Mouse (Mus musculus): ENCODE measurements around the gene Zfp202. TPM values are rescaled to one million over a fixed set of nuclear protein-coding genes. Genes with fewer than 3 reads are reported as not detected.
"Not testable (repeated sequence)": the region's sequence is repeated elsewhere in the genome, so short reads cannot be mapped to it uniquely, and the experiment has no call there.

Zfp202 gene
- 4.1 TPM in 2 replicates for polyA plus RNA-seq (2015; fragmentation: Nextera tagmentation; extraction: Ambion mirVana)

- Histone ChIP-seq H3K27me3 (replicated peaks) (no peaks in the 10 kb centered on the region), H3K9ac (peak within 1 kb of the TSS; percentile 72), H3K4me1 (replicated peaks) (peaks cover 6% of the 10 kb centered on the region), H3K4me2 (replicated peaks) (peak within 1 kb of the TSS; percentile 76), H3K27ac (peak within 1 kb of the TSS; percentile 63), H3K9me3 (no peaks in the 10 kb centered on the region), H3K4me3 (replicated peaks) (peak within 1 kb of the TSS; percentile 75), H3K36me3 (no peaks in the 10 kb centered on the region)
- under 1% methylated on average over 62 of the region's 63 CpGs for WGBS
- peak; percentile 96 for ATAC-seq
These were observed at the start of gene Zfp202 for GRCm38 (mm10) chr9:40192098-40193038. TSS of gene Zfp202 (plus strand) at chr9:40192316.

- no peak overlapping the region for H3K27ac ChIP-seq
- no peak overlapping the region for H3K9ac ChIP-seq
- no peak for ATAC-seq
- no peaks in the 10 kb centered on the region for H3K36me3 ChIP-seq
- 61% methylated on average over 4 of the region's 4 CpGs for WGBS
- H3K4me3 ChIP-seq (replicated peaks): no peak overlapping the region
- no peaks in the 10 kb centered on the region for H3K4me1 ChIP-seq (replicated peaks)
- no peaks in the 10 kb centered on the region for H3K27me3 ChIP-seq (replicated peaks)
- no peak overlapping the region for H3K4me2 ChIP-seq (replicated peaks)
- H3K9me3 ChIP-seq: no peaks in the 10 kb centered on the region
These were observed 36.9 kb upstream of the Zfp202 start for GRCm38 (mm10) chr9:40155118-40155644.

- Histone ChIP-seq H3K36me3 (no peaks in the 10 kb centered on the region), H3K9me3 (no peaks in the 10 kb centered on the region), H3K27ac (no peak overlapping the region), H3K9ac (no peak overlapping the region), H3K4me3 (replicated peaks) (no peak overlapping the region), H3K27me3 (replicated peaks) (no peaks in the 10 kb centered on the region), H3K4me2 (replicated peaks) (no peak overlapping the region), H3K4me1 (replicated peaks) (no peaks in the 10 kb centered on the region)
- no peak for ATAC-seq
- 87% methylated on average over 1 of the region's 1 CpGs for WGBS
These were observed 25.7 kb upstream of the Zfp202 start for GRCm38 (mm10) chr9:40166446-40166845.

GRCm38 (mm10) chr9:40177017-40177416, 15.1 kb upstream of the Zfp202 start:
- no peaks in the 10 kb centered on the region for H3K36me3 ChIP-seq
- H3K4me3 ChIP-seq (replicated peaks): no peak overlapping the region
- no peak overlapping the region for H3K9ac ChIP-seq
- no peak for ATAC-seq
- no peak overlapping the region for H3K27ac ChIP-seq
- no peaks in the 10 kb centered on the region for H3K9me3 ChIP-seq
- H3K27me3 ChIP-seq (replicated peaks): no peaks in the 10 kb centered on the region
- no peak overlapping the region for H3K4me2 ChIP-seq (replicated peaks)
- no peaks in the 10 kb centered on the region for H3K4me1 ChIP-seq (replicated peaks)
- 79% methylated on average over 6 of the region's 6 CpGs for WGBS

- Histone ChIP-seq H3K4me3 (replicated peaks) (no peak within 1 kb of the TSS), H3K27ac (no peak within 1 kb of the TSS), H3K4me2 (replicated peaks) (no peak within 1 kb of the TSS), H3K9me3 (no peaks in the 10 kb centered on the region), H3K9ac (no peak within 1 kb of the TSS), H3K27me3 (replicated peaks) (no peaks in the 10 kb centered on the region), H3K36me3 (no peaks in the 10 kb centered on the region), H3K4me1 (replicated peaks) (no peaks in the 10 kb centered on the region)
- no peak for ATAC-seq
- WGBS: 88% methylated on average over 5 of the region's 5 CpGs
These were observed 11.5 kb upstream of the Zfp202 start, which contains the start of gene Olfr986 for GRCm38 (mm10) chr9:40180620-40181019. TSS of gene Olfr986 (plus strand) at chr9:40180920.

- not testable (repeated sequence) for H3K4me1 ChIP-seq (replicated peaks); H3K4me3 ChIP-seq (replicated peaks); H3K9ac ChIP-seq; H3K27ac ChIP-seq; H3K36me3 ChIP-seq; H3K4me2 ChIP-seq (replicated peaks); ATAC-seq; H3K9me3 ChIP-seq; H3K27me3 ChIP-seq (replicated peaks)
- WGBS: 58% methylated on average over 2 of the region's 2 CpGs
These were observed 7.0 kb upstream of the Zfp202 start for GRCm38 (mm10) chr9:40185166-40185565.

GRCm38 (mm10) chr9:40191086-40191876, 835 bp upstream of the Zfp202 start:
- peaks cover 6% of the 10 kb centered on the region for H3K4me1 ChIP-seq (replicated peaks)
- H3K9me3 ChIP-seq: no peaks in the 10 kb centered on the region
- peak overlapping the region; percentile 76 for H3K4me2 ChIP-seq (replicated peaks)
- no peak overlapping the region for H3K27ac ChIP-seq
- peak overlapping the region; percentile 75 for H3K4me3 ChIP-seq (replicated peaks)
- H3K27me3 ChIP-seq (replicated peaks): no peaks in the 10 kb centered on the region
- ATAC-seq: no peak
- H3K36me3 ChIP-seq: no peaks in the 10 kb centered on the region
- WGBS: 93% methylated on average over 8 of the region's 9 CpGs
- no peak overlapping the region for H3K9ac ChIP-seq

GRCm38 (mm10) chr9:40195981-40196380, 3.9 kb downstream of the Zfp202 start:
- Histone ChIP-seq H3K9me3 (no peaks in the 10 kb centered on the region), H3K4me1 (replicated peaks) (peaks cover 6% of the 10 kb centered on the region), H3K9ac (no peak overlapping the region), H3K36me3 (no peaks in the 10 kb centered on the region), H3K4me3 (replicated peaks) (no peak overlapping the region), H3K27me3 (replicated peaks) (no peaks in the 10 kb centered on the region), H3K4me2 (replicated peaks) (no peak overlapping the region), H3K27ac (no peak overlapping the region)
- ATAC-seq: no peak
- 88% methylated on average over 3 of the region's 3 CpGs for WGBS

GRCm38 (mm10) chr9:40206546-40206950, 14.4 kb downstream of the Zfp202 start:
- WGBS: 74% methylated on average over 5 of the region's 5 CpGs
- Histone ChIP-seq H3K4me1 (replicated peaks) (no peaks in the 10 kb centered on the region), H3K27ac (no peak overlapping the region), H3K4me3 (replicated peaks) (no peak overlapping the region), H3K36me3 (peaks cover 17% of the 10 kb centered on the region), H3K9ac (no peak overlapping the region), H3K9me3 (no peaks in the 10 kb centered on the region), H3K27me3 (replicated peaks) (no peaks in the 10 kb centered on the region), H3K4me2 (replicated peaks) (no peak overlapping the region)
- peak; percentile 47; the same call in 1 of the 2 replicates for ATAC-seq

GRCm38 (mm10) chr9:40210744-40211143, 18.6 kb downstream of the Zfp202 start:
- no peak overlapping the region for H3K27ac ChIP-seq
- H3K36me3 ChIP-seq: peaks cover 22% of the 10 kb centered on the region
- H3K9me3 ChIP-seq: no peaks in the 10 kb centered on the region
- no peak overlapping the region for H3K4me3 ChIP-seq (replicated peaks)
- no peak overlapping the region for H3K4me2 ChIP-seq (replicated peaks)
- WGBS: 93% methylated on average over 2 of the region's 2 CpGs
- H3K27me3 ChIP-seq (replicated peaks): no peaks in the 10 kb centered on the region
- no peaks in the 10 kb centered on the region for H3K4me1 ChIP-seq (replicated peaks)
- no peak overlapping the region for H3K9ac ChIP-seq
- ATAC-seq: no peak

GRCm38 (mm10) chr9:40214058-40214457, 21.9 kb downstream of the Zfp202 start:
- WGBS: 96% methylated on average over 5 of the region's 5 CpGs
- H3K27me3 ChIP-seq (replicated peaks): no peaks in the 10 kb centered on the region
- H3K27ac ChIP-seq: no peak overlapping the region
- no peak overlapping the region for H3K4me2 ChIP-seq (replicated peaks)
- no peaks in the 10 kb centered on the region for H3K9me3 ChIP-seq
- no peaks in the 10 kb centered on the region for H3K4me1 ChIP-seq (replicated peaks)
- ATAC-seq: no peak
- H3K9ac ChIP-seq: no peak overlapping the region
- peaks cover 17% of the 10 kb centered on the region for H3K36me3 ChIP-seq
- no peak overlapping the region for H3K4me3 ChIP-seq (replicated peaks)

- Histone ChIP-seq H3K27me3 (replicated peaks) (no peaks in the 10 kb centered on the region), H3K4me1 (replicated peaks) (no peaks in the 10 kb centered on the region), H3K9me3 (no peaks in the 10 kb centered on the region), H3K36me3 (peaks cover 5% of the 10 kb centered on the region; the same call in 1 of the 2 replicates), H3K27ac (no peak overlapping the region), H3K4me3 (replicated peaks) (no peak overlapping the region), H3K4me2 (replicated peaks) (no peak overlapping the region), H3K9ac (no peak overlapping the region)
- WGBS: 79% methylated on average over 4 of the region's 4 CpGs
- no peak for ATAC-seq
These were observed 24.5 kb downstream of the Zfp202 start for GRCm38 (mm10) chr9:40216651-40217050.
